In the genomic region with DNA sequence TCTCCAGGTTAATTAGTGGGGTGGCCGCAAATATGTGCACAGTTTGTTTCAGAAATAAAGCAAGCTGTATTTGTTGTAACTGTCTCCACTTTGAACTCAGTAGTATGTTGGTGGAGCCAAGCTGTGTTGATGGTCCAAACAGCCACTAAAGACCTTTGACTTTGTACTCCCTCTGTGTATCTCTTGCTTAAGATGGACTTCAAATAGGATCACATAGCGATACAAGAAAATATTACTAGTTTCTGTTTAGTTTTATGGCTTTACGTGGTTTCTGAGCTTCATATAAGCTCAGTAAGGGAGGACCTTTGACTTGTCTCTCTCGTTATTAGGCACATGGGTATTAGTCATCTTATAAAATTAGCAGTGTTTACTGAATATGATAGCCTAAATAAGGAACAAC, we compare ENCODE assay signal across 18 mouse cellular contexts.
DNase-seq lines count a peak whose midpoint lies in the region; TF ChIP-seq lines count a peak whose summit lies in the region.
"Had no signal": no experiment of that assay in that cellular context is flagged by ENCODE, and none has a peak within 500 bp of the region (broad histone marks: within the 10 kb centered on the region; RNA-seq: fewer than 3 reads in every experiment).

No protein-coding gene starts in this region.

- no peak overlapping the region for H3K4me3 ChIP-seq in heart, adult 2 months
- H3K4me3 ChIP-seq in brown adipose tissue, adult 24 weeks (ENCODE audit: insufficient read depth, low read depth, low read length) = no peak overlapping the region
- H3K4me3 ChIP-seq in macrophage (ENCODE audit: inconsistent target) = no peak overlapping the region
- H3K4me3 ChIP-seq in embryonic facial prominence, embryonic 10.5 days = no peak overlapping the region
- H3K4me3 ChIP-seq: embryonic facial prominence, embryonic 13.5 days; forebrain, embryonic 13.5 days had no signal

- H3K79me2 ChIP-seq in heart, adult 2 months (replicated peaks; ENCODE audit: control insufficient read depth, insufficient read depth, low read length) = no peaks in the 10 kb centered on the region
- no peaks in the 10 kb centered on the region for H3K79me2 ChIP-seq in macrophage (ENCODE audit: inconsistent target)

- H3K27ac ChIP-seq in heart, adult 2 months = peak overlapping the region; percentile 56
- peak overlapping the region; percentile 30; the same call in 1 of the 2 replicates for H3K27ac ChIP-seq in brown adipose tissue, adult 24 weeks (replicated peaks; ENCODE audit: low read depth, low read length)
- H3K27ac ChIP-seq in macrophage = peak overlapping the region; percentile 96
- H3K27ac ChIP-seq in embryonic facial prominence, embryonic 10.5 days (replicated peaks) = no peak overlapping the region
- H3K27ac ChIP-seq: embryonic facial prominence, embryonic 13.5 days; forebrain, embryonic 13.5 days; hindbrain, embryonic 14.5 days had no signal

- H3K36me3 ChIP-seq in heart, adult 2 months (ENCODE audit: control insufficient read depth, insufficient read depth, low read length) = peaks cover 2% of the 10 kb centered on the region
- no peaks in the 10 kb centered on the region for H3K36me3 ChIP-seq in macrophage (ENCODE audit: inconsistent target)
- no peaks in the 10 kb centered on the region for H3K36me3 ChIP-seq in embryonic facial prominence, embryonic 10.5 days (replicated peaks)
- H3K36me3 ChIP-seq: embryonic facial prominence, embryonic 13.5 days had no signal

- no peaks in the 10 kb centered on the region for H3K27me3 ChIP-seq in heart, adult 2 months (ENCODE audit: control insufficient read depth, insufficient read depth, low read length)
- no peaks in the 10 kb centered on the region for H3K27me3 ChIP-seq in embryonic facial prominence, embryonic 10.5 days (replicated peaks; ENCODE audit: low read depth, poor library complexity, severe bottlenecking)
- H3K27me3 ChIP-seq: embryonic facial prominence, embryonic 13.5 days; forebrain, embryonic 13.5 days had no signal

- H3K9me3 ChIP-seq in embryonic facial prominence, embryonic 10.5 days = no peaks in the 10 kb centered on the region
- H3K9me3 ChIP-seq: embryonic facial prominence, embryonic 13.5 days; forebrain, embryonic 13.5 days had no signal

- TF ChIP-seq EP300 in heart, adult 2 months (IDR thresholded peaks at IDR 0.05; ENCODE audit: insufficient read depth, low read depth, low read length) = no peak

- H3K4me1 ChIP-seq in heart, adult 2 months (ENCODE audit: control insufficient read depth, insufficient read depth, low read length) = peaks cover 3% of the 10 kb centered on the region; the same call in 1 of the 2 replicates
- H3K4me1 ChIP-seq in brown adipose tissue, adult 24 weeks (ENCODE audit: control insufficient read depth, insufficient read depth, insufficient read length, low read length) = no peaks in the 10 kb centered on the region; the same call in 1 of the 2 replicates
- H3K4me1 ChIP-seq in embryonic facial prominence, embryonic 10.5 days = no peaks in the 10 kb centered on the region
- H3K4me1 ChIP-seq: embryonic facial prominence, embryonic 13.5 days had no signal

- TF ChIP-seq POLR2A in heart, adult 2 months (IDR thresholded peaks at IDR 0.05; ENCODE audit: insufficient read depth, low read depth, low read length) = no peak

- no peak for TF ChIP-seq CTCF in heart, adult 2 months (IDR thresholded peaks at IDR 0.05)

- H3K9ac ChIP-seq in heart, adult 2 months (ENCODE audit: low read depth, low read length) = no peak overlapping the region
- H3K9ac ChIP-seq: embryonic facial prominence, embryonic 13.5 days; forebrain, embryonic 13.5 days; hindbrain, embryonic 14.5 days had no signal

- intact Hi-C loops in heart, adult 2 months (cut with DNase I) = no loop called here
- intact Hi-C loops in heart, postnatal 36 days (cut with DNase I) = no loop called here

- 72% methylated on average over 4 of the region's 4 CpGs for WGBS in heart, adult 2 months
- WGBS in macrophage (ENCODE audit: missing documents) = 47% methylated on average over 4 of the region's 4 CpGs
- 91% methylated on average over 4 of the region's 4 CpGs for WGBS in embryonic facial prominence, embryonic 10.5 days

- DNase-seq in heart, adult 2 months = no peak
- DNase-seq in heart, postnatal 36 days = no peak
- peak; percentile 11 for DNase-seq in A20 (ENCODE audit: low read depth, low spot score)
- DNase-seq in layer of hippocampus, postnatal 36 days = no peak
- DNase-seq in embryonic facial prominence, embryonic 10.5 days (ENCODE audit: low spot score) = no peak
- DNase-seq: adrenal gland, adult 2 months; adrenal gland, postnatal 25 days; cerebellum, adult 11 months; cerebellum, adult 9-10 months; cerebellum, postnatal 25 days; gastrocnemius, postnatal 10 days; heart, postnatal 10 days; kidney, adult 18-20 months had no signal
